Mouse (Mus musculus): ENCODE data around the gene Stac2.

GRCm38 (mm10) chr11:98052129-98052988 lies 903 bp downstream of the Stac2 start:
- TF ChIP-seq POLR2A (IDR thresholded peaks at IDR 0.05; ENCODE audit: borderline replicate concordance, control insufficient read depth, low read depth, low read length) (no peak), CTCF (IDR thresholded peaks at IDR 0.05; ENCODE audit: control insufficient read depth, insufficient read depth, low read length) (no peak)

Measured in bone marrow, adult 2 months (tissue).